Mouse (Mus musculus) cerebellum, adult 11 months (tissue): ENCODE results near the gene Lcn8.

Experiments
- DNase-seq: peaks from one replicate; pipeline ENCODE4 v3.0.0; 2022

Gene Lcn8

DNA sequence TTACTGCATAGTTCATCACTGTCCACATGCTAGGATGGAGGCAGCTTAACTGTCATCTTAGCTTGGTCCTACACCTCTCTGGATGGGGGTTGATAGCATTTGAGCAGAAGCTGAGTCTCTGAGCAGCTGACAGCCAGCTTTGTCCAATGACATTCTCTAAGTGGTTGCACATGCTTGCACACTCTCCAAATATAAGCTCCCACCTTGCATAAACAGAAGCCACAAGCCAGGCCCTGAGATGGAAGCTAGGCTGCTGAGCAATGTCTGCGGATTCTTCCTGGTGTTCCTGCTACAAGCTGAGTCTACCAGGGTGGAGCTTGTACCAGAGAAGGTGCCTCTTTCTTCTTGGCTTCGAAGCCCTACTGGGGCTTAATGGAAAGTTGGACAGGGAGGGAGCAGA, at the start of gene Lcn8:
Gene Lcn8 (plus strand): TSS at position 219 of the 400 bp plus-strand sequence.
- no peak for DNase-seq

- peak; percentile 88 for DNase-seq
Observed at GRCm38 (mm10) chr2:25607761-25608622, 44.9 kb upstream of the Lcn8 start, which contains the start of gene Rabl6. TSS of gene Rabl6 (minus strand) at chr2:25608521.

DNA sequence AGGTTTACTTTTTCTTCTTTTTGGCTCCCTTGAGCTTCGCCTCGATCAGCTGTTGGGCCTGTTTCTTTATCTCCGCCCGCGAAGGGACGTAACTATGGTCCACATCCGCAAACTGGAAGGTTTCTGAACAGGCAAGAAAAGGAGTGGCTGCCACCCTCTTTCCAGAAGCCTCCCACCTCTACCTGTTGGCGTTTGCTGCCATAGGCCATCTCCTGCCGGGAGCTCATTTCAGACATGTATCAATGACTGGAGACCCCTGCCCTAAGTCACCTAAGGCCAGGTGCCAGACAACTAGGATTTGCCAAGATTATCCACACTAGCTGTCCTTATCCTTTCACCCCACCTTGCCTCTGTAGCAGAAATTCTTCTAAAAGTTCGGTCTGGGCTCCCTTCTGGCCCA, 44.2 kb upstream of the Lcn8 start:
- DNase-seq = no peak

- DNase-seq = no peak
Observed at GRCm38 (mm10) chr2:25616398-25616797, 36.5 kb upstream of the Lcn8 start.

DNA sequence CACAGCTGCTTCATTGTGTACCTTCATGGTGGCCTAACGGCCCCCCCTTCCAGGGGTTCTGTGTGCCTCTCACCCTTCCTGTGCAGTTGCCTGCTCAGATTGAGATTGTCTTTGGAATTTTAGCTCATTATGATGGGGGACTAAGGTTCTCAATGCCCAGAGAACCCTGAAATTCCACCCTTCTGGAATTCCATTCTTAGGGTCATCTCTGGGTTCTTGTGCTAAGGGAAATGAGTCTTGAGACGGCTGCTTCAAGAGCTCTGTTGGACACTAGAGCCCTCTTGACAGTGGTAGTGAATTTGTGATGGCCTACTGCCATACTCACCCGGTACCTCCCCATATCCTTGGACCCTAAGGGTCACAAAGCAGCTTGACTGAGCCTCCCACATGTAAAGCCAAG, 35.3 kb upstream of the Lcn8 start, which contains the start of gene Ccdc183:
Gene Ccdc183 (minus strand): TSS at position 101 of the 400 bp plus-strand sequence.
- DNase-seq = no peak

DNA sequence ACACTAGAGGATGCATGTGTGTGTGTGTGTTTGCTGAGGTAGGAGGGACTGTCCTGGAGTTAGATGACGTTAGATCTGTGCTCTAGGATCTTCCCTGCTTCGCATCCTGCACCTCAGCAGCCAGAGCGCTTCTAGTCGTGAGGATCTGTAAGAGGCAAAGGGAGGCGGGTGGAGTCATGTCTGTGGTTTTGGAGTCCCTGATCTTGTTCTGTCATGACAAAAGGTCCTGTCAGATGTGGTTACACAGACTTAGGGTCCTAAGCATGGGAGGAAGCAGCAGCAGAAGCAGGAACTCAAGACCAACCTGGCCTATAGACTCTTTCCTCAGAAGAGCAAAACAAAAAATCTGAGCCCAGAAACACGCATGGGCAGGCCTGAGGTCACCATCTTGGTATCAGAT, 32.5 kb upstream of the Lcn8 start:
- no peak for DNase-seq

DNA sequence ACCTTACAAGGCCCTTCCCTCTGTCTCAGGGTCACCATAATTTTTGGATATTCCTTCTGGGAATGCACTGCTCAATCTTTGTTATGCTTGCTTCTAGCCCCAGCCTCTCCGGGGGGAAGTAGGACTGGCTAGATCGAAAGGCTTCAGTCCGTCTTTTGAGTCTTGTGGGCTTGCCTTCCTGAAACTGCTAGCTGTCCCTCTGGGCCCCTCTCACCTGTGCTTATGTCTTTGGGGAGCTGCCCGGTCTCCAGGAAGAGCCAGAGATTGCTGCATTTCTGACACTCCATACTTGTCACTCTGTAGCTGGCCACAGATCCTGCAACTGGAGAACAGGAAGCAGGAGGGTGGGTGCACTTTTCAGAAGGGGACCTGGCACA, 32.1 kb upstream of the Lcn8 start:
- no peak for DNase-seq

DNA sequence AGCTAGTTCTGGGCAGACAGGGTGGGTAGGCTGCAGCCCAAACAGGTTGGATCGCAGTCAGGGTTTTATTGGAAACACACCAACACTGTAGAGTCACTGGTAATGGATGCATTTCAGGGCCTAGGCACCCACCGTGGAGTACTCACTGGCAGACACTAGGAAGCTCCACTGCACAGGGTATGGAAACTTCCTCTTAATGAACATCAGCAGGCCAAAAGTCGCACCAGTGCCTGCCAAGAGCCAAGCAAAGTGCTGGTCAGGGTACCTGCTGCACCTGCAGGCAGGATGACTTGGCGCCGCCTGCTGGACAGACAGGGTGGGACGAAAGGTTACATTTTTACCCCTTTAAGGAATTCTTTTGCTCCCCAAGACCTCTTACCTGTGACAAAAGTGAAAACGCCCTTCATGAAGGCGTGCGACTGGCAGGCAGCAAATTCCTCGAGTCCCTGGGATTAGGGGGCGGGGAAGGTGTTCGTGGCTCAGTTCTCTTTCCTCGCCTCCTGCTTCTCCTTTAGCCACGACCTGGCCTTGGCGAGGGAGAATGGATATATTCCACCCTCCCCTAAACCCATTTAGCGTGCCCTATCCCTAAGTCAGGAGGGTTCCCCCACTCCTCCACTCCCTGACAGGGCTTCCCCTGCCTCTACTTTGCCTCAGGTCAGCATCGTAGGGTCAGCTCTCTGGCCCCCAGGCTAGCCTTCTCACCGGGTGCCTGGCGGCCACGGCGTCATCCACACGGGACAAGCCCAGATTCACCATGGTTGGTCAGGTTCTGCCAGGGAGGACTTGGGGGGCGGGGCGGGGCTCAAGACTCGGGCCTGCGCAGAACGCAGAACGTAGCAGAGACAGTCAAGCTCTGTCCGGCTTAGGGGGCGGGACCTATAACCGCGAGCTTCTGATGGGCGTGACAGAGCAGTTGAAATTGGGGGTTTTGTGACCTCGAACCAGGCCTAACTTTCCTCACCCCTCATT, 31.4 kb upstream of the Lcn8 start, which contains the start of gene Tmem141:
Gene Tmem141 (minus strand): TSS at position 777 of the 972 bp plus-strand sequence.
- DNase-seq = peak; percentile 91

- DNase-seq = peak; percentile 2
Observed at GRCm38 (mm10) chr2:25625986-25626385, 26.9 kb upstream of the Lcn8 start.

- no peak for DNase-seq
Observed at GRCm38 (mm10) chr2:25627811-25628210, 25.1 kb upstream of the Lcn8 start, which contains the start of gene Fcna. TSS of gene Fcna (minus strand) at chr2:25628030.

- no peak for DNase-seq
Observed at GRCm38 (mm10) chr2:25628738-25629137, 24.2 kb upstream of the Lcn8 start.

DNA sequence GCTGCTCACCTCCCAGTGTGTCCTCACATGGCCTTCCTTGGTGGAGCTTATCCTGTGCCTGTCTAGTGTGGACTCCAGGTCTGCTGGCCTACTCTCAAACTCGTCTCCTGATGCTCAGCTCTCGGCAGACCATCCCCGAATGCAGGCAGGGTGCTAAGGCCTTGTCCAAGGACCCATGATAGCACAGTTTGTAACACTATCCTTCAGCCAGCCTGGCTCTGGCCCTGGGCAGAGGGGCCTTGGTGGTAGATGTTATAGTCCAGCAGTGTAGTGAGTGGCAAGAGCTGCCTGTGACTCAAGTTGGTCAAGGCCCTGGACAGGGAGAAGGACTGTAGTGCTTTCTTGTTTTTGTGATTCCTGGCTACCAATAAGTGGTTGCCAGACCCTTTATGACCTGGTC, 19.3 kb upstream of the Lcn8 start:
- no peak for DNase-seq

- no peak for DNase-seq
Observed at GRCm38 (mm10) chr2:25634046-25634445, 18.9 kb upstream of the Lcn8 start.

GRCm38 (mm10) chr2:25639890-25640289, 13.0 kb upstream of the Lcn8 start:
- no peak for DNase-seq

DNA sequence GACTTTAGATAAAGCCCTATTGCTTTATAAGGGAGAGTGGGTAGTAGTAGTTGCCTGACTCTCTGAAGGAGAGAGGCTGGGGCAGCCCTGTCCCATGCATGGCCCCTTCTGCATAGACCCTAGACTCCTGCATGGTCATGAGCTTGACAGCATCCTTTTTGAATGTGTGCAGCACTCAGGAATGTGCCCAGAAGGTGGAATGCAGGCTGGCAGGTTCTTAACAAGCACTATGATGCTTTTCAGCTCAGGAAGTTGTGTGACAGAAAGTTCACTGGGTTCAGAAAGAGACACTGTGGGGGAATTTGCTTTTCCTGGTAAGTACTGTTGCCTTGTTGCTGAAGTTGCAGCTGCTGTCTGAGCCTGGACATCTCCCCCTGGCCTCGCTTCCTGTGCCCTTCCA, 1.6 kb downstream of the Lcn8 start:
- no peak for DNase-seq

- no peak for DNase-seq
Observed at GRCm38 (mm10) chr2:25656691-25657090, 3.8 kb downstream of the Lcn8 start.

GRCm38 (mm10) chr2:25657246-25657645, 4.3 kb downstream of the Lcn8 start:
- DNase-seq = peak; percentile 17

DNA sequence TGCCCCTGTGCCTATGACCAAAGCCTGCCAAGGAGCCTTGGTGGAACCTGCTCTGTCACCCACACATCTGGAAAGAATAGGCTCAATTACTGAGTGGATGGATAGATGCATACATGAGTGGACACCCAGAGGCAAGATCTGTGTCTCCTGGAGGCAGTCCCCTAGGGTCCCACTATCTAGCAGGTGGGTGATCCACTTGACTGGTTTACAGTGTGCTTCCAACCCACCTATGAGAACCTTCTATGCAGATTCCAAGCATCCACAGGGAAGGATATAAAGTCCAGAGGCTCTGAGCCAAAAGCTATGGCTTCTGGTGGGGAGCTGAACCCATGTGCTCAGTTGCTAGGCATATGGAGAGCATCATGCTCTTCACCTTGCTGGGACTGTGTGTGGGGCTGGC, 4.7 kb downstream of the Lcn8 start, which contains the start of gene Lcn5:
Gene Lcn5 (plus strand): TSS at position 301 of the 400 bp plus-strand sequence.
- DNase-seq = no peak

GRCm38 (mm10) chr2:25660279-25660678, 7.4 kb downstream of the Lcn8 start:
- no peak for DNase-seq

DNA sequence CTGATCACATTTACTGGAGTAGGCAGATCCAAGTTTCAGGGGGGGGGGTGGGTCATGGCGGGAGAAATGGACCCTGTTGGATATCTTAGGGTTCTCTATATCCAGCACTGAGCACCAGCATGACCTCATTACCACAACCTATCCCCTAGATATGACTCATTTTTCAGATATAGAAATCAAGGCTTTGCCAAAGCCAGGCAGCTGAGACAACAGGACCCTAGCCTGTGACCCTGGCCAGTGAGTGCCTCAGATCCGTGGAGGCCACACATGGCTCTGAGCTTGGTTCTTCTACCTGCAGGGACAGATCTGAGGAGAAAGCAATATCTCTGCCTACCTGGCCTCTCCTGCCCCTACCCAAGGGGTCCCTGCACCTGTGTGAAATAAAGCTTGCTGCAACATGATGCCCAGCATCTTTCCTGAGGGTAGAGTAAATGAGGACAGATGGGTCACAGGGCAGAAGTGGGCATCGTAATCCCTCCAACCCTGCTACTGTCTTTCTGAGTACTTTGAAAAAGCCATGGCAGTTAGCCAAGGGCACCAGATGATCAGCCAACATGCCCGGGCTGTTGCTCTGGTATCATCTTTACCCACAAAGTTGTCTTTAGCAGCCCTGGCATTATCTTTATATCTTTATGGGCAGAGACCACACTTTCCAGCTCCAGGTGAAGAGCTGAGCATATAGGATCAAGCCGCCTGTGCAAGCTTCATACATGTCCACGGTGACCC, 8.5 kb downstream of the Lcn8 start:
- no peak for DNase-seq

DNA sequence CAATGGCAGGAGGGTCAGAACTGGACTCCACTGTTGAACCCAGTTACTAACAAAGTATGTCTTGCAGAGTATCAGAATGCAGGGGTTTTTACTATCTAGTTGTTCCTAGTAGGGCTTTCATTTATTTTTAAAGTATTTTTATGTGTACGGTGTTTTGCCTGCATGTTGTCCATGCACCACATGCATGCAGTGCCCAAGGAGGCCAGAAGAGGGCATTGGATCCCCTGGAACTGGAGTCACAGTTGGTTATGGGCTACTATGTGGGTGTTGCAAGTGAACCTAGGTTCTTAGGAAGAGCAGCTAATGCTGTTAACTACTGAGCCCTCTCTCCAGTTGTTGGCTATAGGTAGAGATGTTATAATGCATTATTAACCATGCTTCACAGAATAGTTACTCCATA, 10.6 kb downstream of the Lcn8 start:
- no peak for DNase-seq

GRCm38 (mm10) chr2:25664125-25664524, 11.2 kb downstream of the Lcn8 start:
- DNase-seq = no peak

DNA sequence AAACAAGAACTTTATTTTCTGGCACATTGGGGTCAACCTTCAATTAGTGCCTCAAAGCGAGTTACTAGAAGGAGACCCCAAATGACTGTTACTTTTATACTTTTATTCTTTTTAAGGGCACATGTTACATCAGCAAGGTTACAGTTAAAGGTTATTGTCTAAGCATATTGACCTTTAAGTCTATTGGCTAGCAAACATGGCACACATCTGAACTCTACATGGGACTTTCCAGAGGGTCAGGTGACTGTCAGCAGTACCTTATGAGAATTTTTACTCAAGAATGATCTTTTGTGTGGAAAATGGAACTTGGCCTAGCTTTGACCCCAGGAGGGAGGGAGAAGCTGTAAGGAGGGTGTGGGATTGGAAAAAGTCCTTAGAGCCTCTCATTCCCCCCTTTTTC, 13.6 kb downstream of the Lcn8 start:
- no peak for DNase-seq
